Mouse (Mus musculus): ENCODE measurements around the gene Adra2b.
A peak's percentile ranks its signal among the peaks of the same experiment; 100 is the strongest.

Gene Adra2b

GRCm38 (mm10) chr2:127362459-127363281 lies at the start of gene Adra2b:
Gene Adra2b, plus strand, starts transcription at chr2:127363208.
- peak; percentile 67 to 81 for DNase-seq (ENCODE audit: low spot score in 2 of 2)

DNA sequence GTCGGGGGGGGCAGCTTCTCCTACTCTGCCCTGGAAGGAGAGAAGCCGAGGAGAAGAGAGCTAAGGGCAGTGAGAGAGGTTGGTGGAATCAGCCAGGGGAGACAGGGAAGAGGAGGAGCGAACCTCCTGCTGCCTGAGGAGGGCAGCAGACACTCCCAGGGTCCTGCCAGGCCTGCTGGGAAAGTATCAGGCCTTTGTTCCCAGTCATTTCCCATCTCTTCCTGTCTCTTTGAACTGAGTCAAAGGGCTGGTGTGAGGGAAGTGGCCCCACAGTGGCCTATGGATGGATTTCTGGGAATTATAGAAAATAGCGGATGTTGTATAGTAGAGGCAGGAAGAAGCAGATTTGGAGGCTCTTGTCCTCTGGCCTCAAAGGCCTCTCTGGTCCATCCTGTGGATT lies 49.1 kb upstream of the Adra2b start:
- DNase-seq (ENCODE audit: low spot score in 2 of 2) = no peak

DNA sequence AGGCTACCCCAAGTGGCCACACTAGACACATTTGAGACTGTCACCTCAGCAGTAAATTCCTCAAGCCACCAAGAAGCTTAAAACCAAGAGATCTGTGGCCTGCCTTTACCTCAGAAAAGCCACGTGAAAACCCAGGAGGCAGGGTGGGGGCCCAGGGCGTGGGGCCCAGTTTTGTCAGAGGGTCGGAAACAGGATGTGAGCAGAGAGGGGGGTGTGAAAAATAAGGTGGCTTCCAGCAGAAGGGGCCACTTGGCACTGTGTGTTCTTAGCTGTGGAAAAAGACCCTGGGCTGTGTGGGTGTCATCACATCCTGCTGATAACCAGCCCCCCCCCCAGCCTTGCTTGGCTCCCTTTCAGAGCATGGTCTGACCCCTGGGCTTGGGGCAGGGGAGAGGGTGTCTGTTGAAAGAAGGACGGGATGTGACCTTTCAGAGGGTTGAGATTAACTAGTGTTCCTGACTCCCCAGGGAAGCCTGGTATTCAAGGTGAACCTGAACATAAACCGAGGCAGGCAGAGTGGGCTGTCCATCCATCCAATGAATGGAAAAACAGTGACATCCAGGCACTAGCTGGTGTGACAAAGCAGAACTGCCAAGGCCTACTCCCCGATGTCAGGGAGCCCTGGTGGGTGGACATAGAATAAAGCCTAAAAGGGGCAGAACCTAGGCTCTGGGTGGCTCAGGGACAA lies 48.4 kb upstream of the Adra2b start:
- DNase-seq (ENCODE audit: low spot score in 2 of 2) = no peak

GRCm38 (mm10) chr2:127315155-127315470 lies 47.9 kb upstream of the Adra2b start:
- no peak for DNase-seq (ENCODE audit: low spot score in 2 of 2)

DNA sequence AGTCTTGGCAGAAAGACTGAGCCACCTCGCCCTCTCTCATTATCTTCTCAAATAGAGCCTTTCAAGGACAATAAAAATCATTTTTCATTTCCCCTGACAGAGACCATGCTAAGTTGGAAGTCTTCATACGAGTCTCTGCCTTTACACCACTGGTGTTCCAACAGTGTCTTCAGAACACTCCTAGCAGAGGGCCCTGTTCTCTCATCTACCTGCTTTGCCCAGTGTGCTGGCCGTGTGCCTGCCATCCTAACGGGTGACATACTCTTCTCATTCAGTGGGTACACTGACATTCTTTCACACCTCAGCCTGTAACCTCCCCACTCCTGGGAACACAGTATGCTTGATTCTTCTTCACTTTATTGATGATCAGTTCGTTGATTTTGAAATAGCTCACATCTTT lies 46.6 kb upstream of the Adra2b start:
- DNase-seq (ENCODE audit: low spot score in 2 of 2) = no peak

- no peak for DNase-seq (ENCODE audit: low spot score in 2 of 2)
Observed at GRCm38 (mm10) chr2:127318136-127318535, 44.9 kb upstream of the Adra2b start.

DNA sequence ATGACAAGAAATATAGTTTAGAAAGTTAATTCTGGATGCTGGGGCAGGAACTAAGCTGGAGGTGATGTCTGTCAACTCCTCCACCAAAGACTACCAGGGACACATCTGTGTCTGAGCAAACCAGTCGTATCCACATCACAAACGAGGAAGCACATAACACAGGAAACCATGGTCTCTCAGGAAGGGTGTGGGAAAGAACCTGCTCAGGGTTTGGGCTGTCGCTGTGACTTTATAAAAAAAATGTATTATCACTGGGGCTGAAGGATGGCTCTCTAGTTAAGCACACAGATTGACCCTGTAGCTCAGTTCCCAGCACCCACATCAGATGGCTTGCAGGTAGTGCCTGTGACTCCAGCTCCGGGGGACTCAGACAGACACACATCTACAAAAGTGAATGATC lies 43.9 kb upstream of the Adra2b start:
- no peak for DNase-seq (ENCODE audit: low spot score in 2 of 2)

- DNase-seq (ENCODE audit: low spot score in 2 of 2) = no peak
Observed at GRCm38 (mm10) chr2:127322671-127323285, 40.2 kb upstream of the Adra2b start.

GRCm38 (mm10) chr2:127323667-127324066 lies 39.3 kb upstream of the Adra2b start:
- no peak for DNase-seq (ENCODE audit: low spot score in 2 of 2)

DNA sequence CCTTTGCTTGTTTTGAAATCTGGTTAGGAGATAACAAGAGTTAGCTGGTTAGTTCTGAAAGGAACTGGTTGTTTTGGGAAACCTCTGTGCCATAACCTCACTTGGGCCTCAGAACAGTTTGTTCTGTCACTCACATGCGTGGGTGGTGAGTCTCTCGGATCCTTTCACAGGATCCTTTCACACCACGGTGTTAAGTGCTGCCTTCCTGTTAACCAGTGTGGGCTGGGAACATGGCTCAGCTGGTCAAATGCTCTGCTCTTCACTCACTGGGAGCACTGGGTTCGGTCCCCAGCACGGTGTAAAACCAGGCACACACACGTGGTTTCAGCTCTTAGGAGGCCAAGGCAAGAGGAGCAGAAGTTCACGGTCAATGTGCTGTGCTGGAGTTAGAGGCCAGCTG lies 38.6 kb upstream of the Adra2b start:
- no peak for DNase-seq (ENCODE audit: low spot score in 2 of 2)

DNA sequence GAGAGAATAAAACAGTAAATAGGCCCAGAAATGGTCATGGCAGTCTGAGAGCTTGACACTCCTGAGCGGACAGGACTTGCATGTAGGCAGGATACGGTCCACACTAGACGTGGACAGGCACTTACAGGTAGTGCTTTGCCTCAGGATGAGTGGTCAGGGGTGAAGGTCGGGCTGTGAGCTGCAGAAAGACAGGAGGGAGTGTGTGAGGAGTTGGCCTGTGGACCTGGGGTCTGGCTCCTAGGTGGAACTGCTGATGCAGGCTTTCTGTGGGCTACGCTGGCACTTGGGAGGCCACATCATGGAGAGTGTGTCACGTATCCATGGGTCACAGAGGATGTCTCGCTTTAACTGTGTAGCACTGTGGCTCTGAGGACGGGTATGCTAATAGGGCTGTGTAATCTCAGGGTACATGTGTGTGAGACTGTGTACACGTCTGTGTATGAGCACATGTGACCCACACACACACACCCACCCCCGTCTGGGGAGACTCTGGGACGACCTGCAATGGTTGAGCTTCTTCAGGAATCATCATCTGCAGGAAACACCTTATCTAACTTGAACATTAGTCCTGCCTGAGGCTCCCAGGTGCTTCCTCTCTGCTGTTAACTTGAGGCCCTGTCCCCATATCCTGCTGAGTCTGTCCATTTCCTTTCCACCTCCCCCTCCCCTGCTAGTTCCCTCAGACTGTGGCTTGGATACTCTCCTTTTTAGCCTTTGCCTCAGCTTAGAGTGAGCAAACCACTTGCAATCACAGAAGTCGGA lies 34.7 kb upstream of the Adra2b start:
- DNase-seq (ENCODE audit: low spot score in 2 of 2) = no peak

DNA sequence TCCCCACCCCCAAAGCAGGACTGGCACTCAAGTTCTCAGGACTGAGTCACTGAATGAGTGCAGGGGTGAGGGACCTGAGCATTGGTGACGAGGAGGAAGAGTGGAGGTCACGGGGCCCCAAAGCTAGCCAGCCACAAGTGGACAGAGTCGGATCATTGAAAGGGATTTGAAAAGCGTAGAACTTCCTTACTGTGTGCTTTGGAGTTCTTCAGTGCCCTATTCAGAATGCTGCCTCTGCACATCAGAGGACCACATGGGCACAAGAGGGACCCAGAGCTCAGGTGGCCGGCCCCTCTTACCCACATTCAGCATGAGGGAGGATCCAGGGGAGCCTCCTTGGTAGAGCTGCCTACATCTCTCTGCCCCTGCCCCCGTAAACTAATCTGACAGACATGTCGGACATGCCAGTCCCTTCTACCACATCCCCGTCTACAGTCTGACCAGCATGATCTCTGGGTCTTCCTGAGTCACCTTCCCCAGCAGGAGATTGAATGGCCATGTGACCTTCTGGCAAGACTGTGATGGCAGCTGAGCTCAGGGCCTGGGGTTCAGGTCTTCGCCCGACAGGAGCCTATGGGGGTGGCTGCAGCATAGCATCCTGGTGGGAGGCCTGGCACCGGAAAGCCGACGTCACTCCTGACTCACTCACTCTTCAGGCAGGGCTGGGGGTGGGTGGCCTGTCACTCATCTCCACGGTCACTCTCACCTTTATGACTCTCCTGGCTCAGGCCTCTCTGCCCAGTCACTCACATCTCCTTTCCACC lies 30.0 kb upstream of the Adra2b start:
- DNase-seq (ENCODE audit: low spot score in 2 of 2) = no peak

DNA sequence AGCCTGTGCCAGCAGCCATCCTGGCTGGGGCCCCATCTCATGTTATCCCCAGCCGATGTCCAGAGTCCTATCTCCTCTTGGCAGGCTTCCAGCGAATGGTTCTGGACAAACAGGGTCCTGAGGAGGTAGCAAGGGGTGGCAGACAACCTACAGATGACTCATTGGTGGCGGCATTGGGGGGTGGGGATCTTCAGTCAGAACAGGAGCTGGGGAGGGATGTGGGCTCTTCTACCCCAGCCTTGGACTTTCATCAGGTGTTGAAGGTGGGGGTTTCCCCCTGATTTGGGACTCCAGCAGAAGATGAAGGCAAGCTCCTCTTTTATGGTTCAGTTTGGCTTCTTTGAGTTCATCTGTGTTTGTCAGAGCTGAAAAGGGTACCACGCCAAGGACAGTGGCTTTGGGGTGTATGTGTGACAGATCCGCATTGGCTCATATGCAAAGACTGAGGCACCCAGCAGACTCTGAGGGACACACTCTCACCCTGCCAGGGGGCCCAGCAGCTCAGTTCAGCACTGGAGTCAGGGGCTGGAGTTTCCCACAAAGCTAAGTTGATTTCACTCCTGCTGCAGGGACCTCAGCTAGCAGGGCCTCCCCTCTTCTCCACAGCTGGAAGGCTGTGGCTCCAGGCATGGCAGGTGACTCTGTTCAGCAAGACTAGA lies 28.9 kb upstream of the Adra2b start:
- no peak for DNase-seq (ENCODE audit: low spot score in 2 of 2)

DNA sequence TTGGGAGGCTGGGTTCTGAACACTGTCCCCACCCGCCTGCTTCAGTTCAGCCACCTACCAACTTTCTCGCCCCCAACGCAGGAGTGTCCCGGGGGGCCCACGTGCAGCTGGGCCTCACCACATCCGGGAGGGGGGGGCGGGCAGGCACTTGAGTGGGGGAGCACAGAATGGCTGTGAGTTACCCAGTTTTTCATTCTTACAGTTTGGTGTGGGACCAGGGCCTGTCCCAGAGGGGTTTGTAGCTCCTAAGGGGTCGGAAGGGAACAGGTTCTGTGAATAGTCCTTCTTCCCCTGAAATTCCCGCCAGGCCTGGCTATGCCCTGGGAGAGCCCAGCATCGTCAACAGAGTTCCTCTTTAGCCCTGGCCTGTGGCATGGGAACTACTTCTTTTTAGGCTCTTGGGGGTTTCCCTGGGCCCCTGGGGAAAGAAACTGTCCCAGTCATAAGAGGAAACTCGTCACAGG lies 27.9 kb upstream of the Adra2b start:
- DNase-seq (ENCODE audit: low spot score in 2 of 2) = no peak

GRCm38 (mm10) chr2:127335767-127336496 lies 27.1 kb upstream of the Adra2b start, which contains the start of gene Dusp2:
Gene Dusp2, plus strand, starts transcription at chr2:127336159.
- DNase-seq (ENCODE audit: low spot score in 2 of 2) = peak; percentile 28 to 63

DNA sequence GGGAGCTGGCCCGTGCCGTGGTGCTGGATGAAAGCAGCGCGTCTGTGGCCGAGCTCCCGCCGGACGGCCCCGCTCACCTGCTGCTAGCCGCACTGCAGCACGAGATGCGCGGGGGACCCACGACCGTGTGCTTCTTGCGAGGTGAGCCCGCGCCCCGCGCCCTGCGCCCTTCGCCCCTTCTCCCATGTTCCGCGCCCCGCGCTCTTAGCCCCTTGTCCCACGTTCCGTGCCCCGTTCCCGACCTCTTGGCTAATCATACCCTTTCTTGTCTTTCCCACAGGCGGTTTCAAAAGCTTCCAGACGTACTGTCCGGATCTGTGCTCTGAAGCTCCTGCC lies 26.5 kb upstream of the Adra2b start:
- no peak for DNase-seq (ENCODE audit: low spot score in 2 of 2)

- no peak for DNase-seq (ENCODE audit: low spot score in 2 of 2)
Observed at GRCm38 (mm10) chr2:127336885-127337284, 26.1 kb upstream of the Adra2b start.

GRCm38 (mm10) chr2:127337531-127337930 lies 25.5 kb upstream of the Adra2b start:
- no peak for DNase-seq (ENCODE audit: low spot score in 2 of 2)

GRCm38 (mm10) chr2:127338012-127338411 lies 25.0 kb upstream of the Adra2b start:
- DNase-seq (ENCODE audit: low spot score in 2 of 2) = no peak

GRCm38 (mm10) chr2:127338416-127338815 lies 24.6 kb upstream of the Adra2b start, which contains the start of gene Astl:
Gene Astl, plus strand, starts transcription at chr2:127338639.
- DNase-seq (ENCODE audit: low spot score in 2 of 2) = no peak
